Mouse (Mus musculus) MEL-GATA-1-ER (cell line): ENCODE data around the gene Tbp.
"Not testable (repeated sequence)": the region's sequence is repeated elsewhere in the genome, so short reads cannot be mapped to it uniquely, and the experiment has no call there.

Experiments
- DNase-seq: peaks from one replicate; pipeline ENCODE4 v3.0.0-alpha.2; 2012; ENCODE audit warnings: low read depth; ENCODE audit errors: extremely low read depth

The Tbp gene

GRCm38 (mm10) chr17:15536457-15536904 is 36.8 kb downstream of the Tbp start:
- DNase-seq = no peak

GRCm38 (mm10) chr17:15540309-15540708 is 40.6 kb downstream of the Tbp start:
- no peak for DNase-seq

GRCm38 (mm10) chr17:15543868-15544267 is 44.2 kb downstream of the Tbp start:
- DNase-seq = not testable (repeated sequence)

- no peak for DNase-seq
Measured at GRCm38 (mm10) chr17:15546440-15546839, 46.8 kb downstream of the Tbp start.

- DNase-seq = no peak
Measured at GRCm38 (mm10) chr17:15549713-15550112, 50.0 kb downstream of the Tbp start.

- no peak for DNase-seq
Measured at GRCm38 (mm10) chr17:15559946-15560345, 60.3 kb downstream of the Tbp start.

GRCm38 (mm10) chr17:15564014-15564927 is 64.6 kb downstream of the Tbp start, which contains the start of gene Prdm9:
TSS of gene Prdm9 (minus strand) at chr17:15564354.
- DNase-seq = peak; percentile 84

GRCm38 (mm10) chr17:15564928-15565300 is 65.2 kb downstream of the Tbp start:
- no peak for DNase-seq

GRCm38 (mm10) chr17:15566908-15567307 is 67.2 kb downstream of the Tbp start:
- no peak for DNase-seq

GRCm38 (mm10) chr17:15575056-15575455 is 75.4 kb downstream of the Tbp start:
- no peak for DNase-seq

- no peak for DNase-seq
Measured at GRCm38 (mm10) chr17:15577291-15577694, 77.6 kb downstream of the Tbp start.
